Mouse (Mus musculus) olfactory bulb, adult 2 months (tissue): Measurements from ENCODE around the gene Fkbp14. TPM values are rescaled to one million over a fixed set of nuclear protein-coding genes. Genes with fewer than 3 reads are reported as not detected.

Source experiments
- H3K27ac ChIP-seq: fragments of 200-500 bp; 2 replicates; pipeline ENCODE4 v1.5.1; 2012; ENCODE audit warnings: low read depth, low read length; ENCODE audit not compliant: insufficient read depth
- H3K4me1 ChIP-seq: fragments of 200-500 bp; 2 replicates; pipeline ENCODE4 v1.6.1; 2012; ENCODE audit warnings: low read length; ENCODE audit not compliant: control insufficient read depth, insufficient read depth
- H3K4me3 ChIP-seq: fragments of 200-500 bp; 2 replicates; pipeline ENCODE4 v1.5.1; 2012; ENCODE audit warnings: mild to moderate bottlenecking, low read depth, low read length, moderate library complexity; ENCODE audit not compliant: insufficient read depth
- CTCF ChIP-seq: fragments of 200-500 bp; IDR thresholded peaks from 2 replicates; pipeline ENCODE4 v1.5.1; 2012; ENCODE audit warnings: low read depth, mild to moderate bottlenecking, low read length, moderate library complexity; ENCODE audit not compliant: insufficient read depth
- POLR2A ChIP-seq: fragments of 200-500 bp; IDR thresholded peaks from 2 replicates; pipeline ENCODE4 v1.6.1; 2012; ENCODE audit warnings: mild to moderate bottlenecking, low read depth, low read length, moderate library complexity; ENCODE audit not compliant: insufficient read depth
- WGBS: fragments of 180-500 bp; shearing (Covaris S2); methylation state at CpG from one replicate; pipeline ENCODE4 v1.1.7; 2018; 5-methylcytosine and 5-hydroxymethylcytosine counted together
- polyA plus RNA-seq: library from polyadenylated mRNA; stranded (reverse); fragments of >200 nt; gene quantifications from 2 replicates; pipeline ENCODE4 v1.2.4, GENCODE M21; 2012; ENCODE audit warnings: low replicate concordance; ENCODE audit not compliant: missing spikeins, insufficient read depth, insufficient read length

Fkbp14 gene
- polyA plus RNA-seq, 1 experiment = not detected

GRCm38 (mm10) chr6:54554341-54555110 is 42.6 kb downstream of the Fkbp14 start:
- Histone ChIP-seq H3K4me1 (peaks cover 12% of the 10 kb centered on the region), H3K27ac (0 out of 2 replicates have a peak overlapping the region, but pooled peaks have one; percentile 7), H3K4me3 (no peak overlapping the region)
- 46% methylated on average over 8 of the region's 8 CpGs for WGBS
- no peak for TF ChIP-seq POLR2A
- no peak for TF ChIP-seq CTCF

GRCm38 (mm10) chr6:54553632-54554031 is 43.5 kb downstream of the Fkbp14 start:
- no peak for TF ChIP-seq POLR2A
- Histone ChIP-seq H3K4me3 (no peak overlapping the region), H3K4me1 (peaks cover 12% of the 10 kb centered on the region), H3K27ac (0 out of 2 replicates have a peak overlapping the region, but pooled peaks have one; percentile 7)
- 39% methylated on average over 2 of the region's 2 CpGs for WGBS

GRCm38 (mm10) chr6:54552721-54553413 is 44.2 kb downstream of the Fkbp14 start:
- 38% methylated on average over 9 of the region's 9 CpGs for WGBS
- Histone ChIP-seq H3K4me3 (no peak overlapping the region), H3K27ac (no peak overlapping the region), H3K4me1 (peaks cover 16% of the 10 kb centered on the region)
- no peak for TF ChIP-seq POLR2A
- no peak for TF ChIP-seq CTCF

- 55% methylated on average over 7 of the region's 7 CpGs for WGBS
- Histone ChIP-seq H3K27ac (no peak overlapping the region), H3K4me3 (no peak overlapping the region), H3K4me1 (peaks cover 16% of the 10 kb centered on the region)
- TF ChIP-seq CTCF = no peak
- no peak for TF ChIP-seq POLR2A
These were observed 46.2 kb downstream of the Fkbp14 start for GRCm38 (mm10) chr6:54550801-54551323.

GRCm38 (mm10) chr6:54549311-54549710 is 47.8 kb downstream of the Fkbp14 start:
- 75% methylated on average over 4 of the region's 4 CpGs for WGBS
- H3K27ac ChIP-seq = no peak overlapping the region

GRCm38 (mm10) chr6:54548314-54549019 is 48.6 kb downstream of the Fkbp14 start:
- Histone ChIP-seq H3K4me3 (no peak overlapping the region), H3K4me1 (peaks cover 9% of the 10 kb centered on the region), H3K27ac (no peak overlapping the region)
- TF ChIP-seq POLR2A = no peak
- 50% methylated on average over 13 of the region's 13 CpGs for WGBS

More at GRCm38 (mm10) chr6:54549311-54549710, 47.8 kb downstream of the Fkbp14 start:
- peaks cover 11% of the 10 kb centered on the region for H3K4me1 ChIP-seq
- TF ChIP-seq POLR2A = no peak
- TF ChIP-seq CTCF = no peak
- no peak overlapping the region for H3K4me3 ChIP-seq

GRCm38 (mm10) chr6:54543646-54544045 is 53.5 kb downstream of the Fkbp14 start:
- no peak for TF ChIP-seq POLR2A
- no peak for TF ChIP-seq CTCF
- H3K4me3 ChIP-seq = no peak overlapping the region
- no peak overlapping the region for H3K27ac ChIP-seq
- 85% methylated on average over 2 of the region's 2 CpGs for WGBS
- peaks cover 23% of the 10 kb centered on the region for H3K4me1 ChIP-seq

GRCm38 (mm10) chr6:54542836-54543235 is 54.3 kb downstream of the Fkbp14 start:
- Histone ChIP-seq H3K4me3 (no peak overlapping the region), H3K27ac (no peak overlapping the region), H3K4me1 (peaks cover 20% of the 10 kb centered on the region)
- WGBS = 50% methylated on average over 7 of the region's 7 CpGs
- TF ChIP-seq CTCF (no peak), POLR2A (no peak)

GRCm38 (mm10) chr6:54540252-54540887 is 56.7 kb downstream of the Fkbp14 start:
- Histone ChIP-seq H3K4me1 (peaks cover 20% of the 10 kb centered on the region), H3K27ac (peak overlapping the region; percentile 71), H3K4me3 (no peak overlapping the region)
- 52% methylated on average over 9 of the region's 9 CpGs for WGBS
- TF ChIP-seq CTCF (no peak), POLR2A (no peak)
